ENCODE assay signal across 8 mouse cellular contexts in the genomic region with DNA sequence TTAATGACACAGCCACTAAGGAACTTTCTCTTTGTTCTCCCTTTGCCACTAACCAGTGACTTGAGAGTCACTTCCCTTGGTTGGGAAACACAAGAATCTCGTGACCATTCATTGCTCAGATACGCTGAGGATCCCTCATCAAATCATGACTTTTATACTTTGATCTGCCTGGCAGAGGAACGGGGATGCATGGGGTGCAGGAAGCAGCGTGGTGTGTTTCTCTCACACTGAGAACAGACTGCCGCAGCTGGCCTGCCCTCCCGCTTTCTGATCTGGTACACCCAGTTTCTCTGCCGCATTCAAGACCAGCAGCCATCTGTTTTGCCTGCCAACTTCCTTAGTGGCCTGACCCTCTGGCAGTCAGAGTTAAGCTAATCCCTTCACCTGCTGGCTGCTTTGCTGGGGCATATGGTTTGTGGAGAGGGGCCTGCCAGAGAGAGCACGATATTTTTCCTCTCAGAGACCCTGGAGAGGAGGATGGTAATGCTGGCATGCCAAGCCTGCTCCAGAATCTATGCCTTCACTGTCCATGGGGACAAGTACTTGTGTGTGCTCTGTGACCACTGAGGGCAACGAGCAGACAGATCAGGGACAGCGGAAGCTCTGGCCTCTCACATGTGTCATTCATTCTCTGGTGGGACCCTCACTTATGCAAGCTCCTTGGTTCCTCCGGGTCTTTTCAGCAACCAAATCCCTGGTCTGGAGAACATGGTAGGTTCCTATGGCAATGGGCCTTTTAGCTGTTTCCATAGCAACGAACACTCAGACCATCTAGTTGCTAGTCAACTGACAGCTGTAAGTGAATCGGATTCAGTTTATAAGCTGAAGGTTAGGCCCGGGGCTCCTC. TPM values are rescaled to one million over a fixed set of nuclear protein-coding genes. Genes with fewer than 3 reads are reported as not detected.
A peak's percentile ranks its signal among the peaks of the same experiment; 100 is the strongest.
DNase-seq lines count a peak whose midpoint lies in the region; ATAC-seq lines count a peak whose summit lies in the region.

No protein-coding gene starts in this region.

- 0 out of 2 replicates have a peak overlapping the region, but pooled peaks have one; percentile 3 for H3K9ac ChIP-seq in neural tube, embryonic 12.5 days
- no peak overlapping the region for H3K9ac ChIP-seq in kidney, embryonic 15.5 days

- H3K27me3 ChIP-seq in forebrain, embryonic 10.5 days (ENCODE audit: poor library complexity, severe bottlenecking), result peaks cover 12% of the 10 kb centered on the region
- H3K27me3 ChIP-seq in neural tube, embryonic 12.5 days (replicated peaks), result no peaks in the 10 kb centered on the region
- peaks cover 39% of the 10 kb centered on the region for H3K27me3 ChIP-seq in kidney, embryonic 15.5 days

- no peak overlapping the region for H3K4me3 ChIP-seq in forebrain, embryonic 10.5 days
- no peak overlapping the region for H3K4me3 ChIP-seq in neural tube, embryonic 12.5 days
- H3K4me3 ChIP-seq in kidney, embryonic 15.5 days (replicated peaks), result no peak overlapping the region

- peaks cover 52% of the 10 kb centered on the region for H3K4me1 ChIP-seq in forebrain, embryonic 10.5 days
- peaks cover 21% of the 10 kb centered on the region for H3K4me1 ChIP-seq in neural tube, embryonic 12.5 days
- 0 out of 2 replicates have a peak, but pooled peaks cover 4% of the 10 kb centered on the region for H3K4me1 ChIP-seq in kidney, embryonic 15.5 days

- H3K27ac ChIP-seq in forebrain, embryonic 10.5 days, result peak overlapping the region; percentile 6; the same call in 1 of the 2 replicates
- H3K27ac ChIP-seq in neural tube, embryonic 12.5 days, result no peak overlapping the region
- H3K27ac ChIP-seq in kidney, embryonic 15.5 days, result no peak overlapping the region

- H3K4me2 ChIP-seq in neural tube, embryonic 12.5 days (replicated peaks), result no peak overlapping the region; the same call in 1 of the 2 replicates
- H3K4me2 ChIP-seq in kidney, embryonic 15.5 days, result no peak overlapping the region

- H3K36me3 ChIP-seq in forebrain, embryonic 10.5 days (replicated peaks), result peaks cover 19% of the 10 kb centered on the region
- peaks cover 16% of the 10 kb centered on the region for H3K36me3 ChIP-seq in neural tube, embryonic 12.5 days
- peaks cover 17% of the 10 kb centered on the region for H3K36me3 ChIP-seq in kidney, embryonic 15.5 days

- H3K9me3 ChIP-seq in forebrain, embryonic 10.5 days, result no peaks in the 10 kb centered on the region
- no peaks in the 10 kb centered on the region for H3K9me3 ChIP-seq in neural tube, embryonic 12.5 days
- no peaks in the 10 kb centered on the region for H3K9me3 ChIP-seq in kidney, embryonic 15.5 days (replicated peaks)

- DNase-seq in embryo, embryonic 10 days (ENCODE audit: low spot score), result peak; percentile 59
- no peak for DNase-seq in embryo, embryonic 9.5 days (ENCODE audit: extremely low spot score)
- peak; percentile 17 for DNase-seq in adipocyte (ENCODE audit: low spot score)
- DNase-seq in forebrain, embryonic 10.5 days (ENCODE audit: extremely low spot score, low spot score), result peak; percentile 23
- peak; percentile 32 to 40 for DNase-seq in layer of hippocampus, postnatal 36 days
- no peak for DNase-seq in kidney, adult 8-10 months

- peak; percentile 52 for ATAC-seq in neural tube, embryonic 12.5 days (ENCODE audit: low FRiP score, low read depth)
- ATAC-seq in kidney, embryonic 15.5 days (replicated peaks; ENCODE audit: low FRiP score), result no peak

- WGBS in forebrain, embryonic 10.5 days, result 52% methylated on average over 14 of the region's 14 CpGs
- WGBS in neural tube, embryonic 12.5 days, result 27% methylated on average over 14 of the region's 14 CpGs
- WGBS in kidney, embryonic 15.5 days, result 38% methylated on average over 14 of the region's 14 CpGs

RNA-seq across cellular contexts. Expression of a gene that starts 20.6 kb away (rescaled TPM):
- 62.7 and 66.0 TPM in 2 replicates for polyA plus RNA-seq in forebrain, embryonic 10.5 days (2016; fragmentation: Nextera tagmentation; extraction: Ambion mirVana)
- total RNA-seq in layer of hippocampus, postnatal 36 days (2021), result 10 to 100 TPM; 27.4 to 28.6 TPM
- polyA plus RNA-seq in neural tube, embryonic 12.5 days (2016; fragmentation: Nextera tagmentation; extraction: Ambion mirVana), result 81.5 and 87.1 TPM in 2 replicates
- 62.6 and 63.3 TPM in 2 replicates for polyA plus RNA-seq in kidney, embryonic 15.5 days (2015; fragmentation: Nextera tagmentation; extraction: Ambion mirVana)

RNA-seq across cellular contexts. Expression of a gene that starts 20.7 kb away (rescaled TPM):
- 151 and 152 TPM in 2 replicates for polyA plus RNA-seq in forebrain, embryonic 10.5 days (2016; fragmentation: Nextera tagmentation; extraction: Ambion mirVana)
- 10 to 100 TPM; 54.7 to 58.6 TPM for total RNA-seq in layer of hippocampus, postnatal 36 days (2021)
- polyA plus RNA-seq in neural tube, embryonic 12.5 days (2016; fragmentation: Nextera tagmentation; extraction: Ambion mirVana), result 156 and 158 TPM in 2 replicates
- 143 TPM in 2 replicates for polyA plus RNA-seq in kidney, embryonic 15.5 days (2015; fragmentation: Nextera tagmentation; extraction: Ambion mirVana)

RNA-seq across cellular contexts. Expression of a gene that starts 53.7 kb away (rescaled TPM):
- polyA plus RNA-seq in forebrain, embryonic 10.5 days (2016; fragmentation: Nextera tagmentation; extraction: Ambion mirVana), result 0.10 and 0.15 TPM in 2 replicates
- 1 to 10 TPM; 6.4 to 8.6 TPM for total RNA-seq in layer of hippocampus, postnatal 36 days (2021)
- polyA plus RNA-seq in neural tube, embryonic 12.5 days (2016; fragmentation: Nextera tagmentation; extraction: Ambion mirVana), result 1.8 and 1.9 TPM in 2 replicates
- 0.05 and 0.09 TPM in 2 replicates for polyA plus RNA-seq in kidney, embryonic 15.5 days (2015; fragmentation: Nextera tagmentation; extraction: Ambion mirVana)

Comparison
In these comparisons a context has a peak if more than half of its experiments do, and no peak if none do; other contexts are left out.
1. DNase-seq: peak in embryo, embryonic 10 days (single experiment), adipocyte (single experiment), forebrain, embryonic 10.5 days (single experiment) and layer of hippocampus, postnatal 36 days (2 of 2); none in embryo, embryonic 9.5 days (single experiment) and kidney, adult 8-10 months (0 of 2).